Mouse (Mus musculus) spleen, embryonic (tissue): Measurements from ENCODE around the gene Rae1.

Experiments
- CTCF ChIA-PET: fragments of 350-600 bp; sonication (Branson Sonifier 250); formaldehyde crosslinking; loops from one replicate; lab custom pipeline; 2022; lab: Charles Lee

Rae1 gene

GRCm38 (mm10) chr2:172990161-172990560 is 9.8 kb upstream of the Rae1 start:
- CTCF ChIA-PET, result no interaction called here

GRCm38 (mm10) chr2:172996207-172996606 is 3.7 kb upstream of the Rae1 start:
- CTCF ChIA-PET, result interaction anchor here (0.6 to 1.5 kb wide), 8 partner anchors 19 to 265 kb away, joined by 3 to 6 read pairs (median 4); no protein-coding TSS in a partner anchor

DNA sequence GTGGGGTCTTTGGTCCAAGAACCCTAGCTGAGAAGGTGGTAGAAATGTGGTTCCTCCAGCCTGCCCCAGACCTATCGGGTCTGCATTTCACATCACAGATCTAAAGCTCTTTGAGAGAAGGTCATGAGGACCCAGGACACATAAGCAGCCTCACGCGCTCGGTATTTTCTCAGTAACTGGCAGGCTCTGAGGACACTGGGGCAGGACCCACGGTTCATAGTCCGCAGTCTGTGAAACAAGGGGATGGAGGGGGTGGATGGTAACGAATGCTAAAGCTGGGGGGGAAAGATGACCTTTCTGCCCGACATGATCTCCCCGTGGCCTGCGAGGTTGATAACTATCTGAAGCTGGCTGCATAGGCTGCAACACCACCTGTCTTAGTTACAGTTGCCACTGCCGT is 2.2 kb upstream of the Rae1 start:
- CTCF ChIA-PET, result interaction anchor here (0.6 to 1.2 kb wide), 3 partner anchors 37 to 92 kb away, joined by 3 read pairs; no protein-coding TSS in a partner anchor

DNA sequence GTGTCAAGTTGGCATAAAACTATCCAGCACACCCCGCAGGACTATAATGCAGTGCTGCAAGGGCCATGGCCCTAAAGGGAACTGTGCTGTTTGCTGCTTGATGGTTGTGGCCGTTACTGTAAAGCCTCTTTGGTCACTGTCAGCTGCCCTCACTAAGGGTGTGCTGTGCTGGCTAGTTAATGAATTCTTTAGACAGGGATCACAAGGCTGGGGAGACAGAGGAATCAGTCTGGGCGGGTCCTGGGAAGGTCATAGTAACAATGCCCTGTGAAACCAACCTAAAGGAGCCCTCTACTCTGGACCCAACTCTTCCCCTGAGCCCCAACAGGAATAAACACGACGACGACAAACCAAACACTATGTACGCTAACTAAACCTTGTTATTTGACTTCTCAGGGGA is 1.4 kb upstream of the Rae1 start:
- CTCF ChIA-PET, result interaction anchor here (1.0 to 1.2 kb wide), 2 partner anchors 86 to 91 kb away, joined by 3 read pairs; no protein-coding TSS in a partner anchor

GRCm38 (mm10) chr2:173000285-173000652 is 352 bp downstream of the Rae1 start:
- CTCF ChIA-PET, result interaction anchor here (1.0 kb wide), 1 partner anchor 16 kb away, joined by 3 read pairs; no protein-coding TSS in a partner anchor

- CTCF ChIA-PET, result interaction anchor here (1.0 kb wide), 1 partner anchor 15 kb away, joined by 3 read pairs; no protein-coding TSS in a partner anchor
Measured at GRCm38 (mm10) chr2:173000921-173001320, 1.0 kb downstream of the Rae1 start.

- CTCF ChIA-PET, result interaction anchor here (0.6 kb wide), 1 partner anchor 74 kb away, joined by 4 read pairs; no protein-coding TSS in a partner anchor
Measured at GRCm38 (mm10) chr2:173003737-173004136, 3.8 kb downstream of the Rae1 start.

DNA sequence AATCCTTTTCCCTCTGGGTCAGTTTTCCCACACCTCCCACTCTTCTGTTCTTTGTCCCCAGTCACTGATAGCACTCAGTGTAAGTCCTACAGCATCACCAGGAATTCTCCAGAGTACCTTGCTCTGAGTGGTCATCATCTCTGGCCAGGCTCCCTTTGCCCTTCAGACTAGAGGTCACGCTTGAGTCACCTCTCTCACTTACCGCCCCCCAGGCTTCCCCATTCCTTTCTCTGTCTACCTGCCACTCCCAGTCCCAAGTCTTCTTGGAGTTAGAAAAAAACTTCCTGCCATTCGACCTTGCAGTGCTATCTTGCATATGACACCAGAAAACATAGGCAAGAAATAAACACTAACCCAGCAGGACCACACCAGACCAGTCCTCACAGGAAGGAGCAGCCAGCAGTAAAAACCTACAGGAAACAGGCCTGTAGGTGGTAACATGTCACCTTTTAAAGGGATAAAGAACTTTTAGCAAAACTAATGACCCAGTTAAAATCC is 10.4 kb downstream of the Rae1 start:
- CTCF ChIA-PET, result no interaction called here

DNA sequence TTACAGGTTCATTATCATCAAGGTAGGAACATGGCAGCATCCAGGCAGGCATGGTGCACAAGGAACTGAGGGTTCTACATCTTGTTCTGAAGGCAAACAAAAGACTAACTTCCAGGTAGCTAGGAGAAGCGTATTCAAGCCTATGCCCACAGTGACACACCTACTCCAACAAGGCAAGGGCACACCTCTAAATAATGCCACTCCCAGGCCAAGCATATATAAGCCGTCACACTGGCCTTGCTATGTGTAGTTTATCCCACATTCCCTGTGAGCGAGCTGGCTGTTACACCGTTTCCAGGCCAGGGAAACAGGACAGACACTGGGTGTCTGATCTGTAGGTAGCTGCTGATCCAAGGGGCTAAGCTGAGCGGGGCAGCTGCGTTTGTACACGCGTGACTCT is 11.5 kb downstream of the Rae1 start:
- CTCF ChIA-PET, result no interaction called here

- CTCF ChIA-PET, result interaction anchor here (0.8 kb wide), 1 partner anchor 649 kb away, joined by 3 read pairs; no protein-coding TSS in a partner anchor
Measured at GRCm38 (mm10) chr2:173014741-173015287, 14.9 kb downstream of the Rae1 start.

GRCm38 (mm10) chr2:173017940-173018339 is 18.0 kb downstream of the Rae1 start:
- CTCF ChIA-PET, result interaction anchor here (0.6 to 0.7 kb wide), 2 partner anchors 9 to 66 kb away, joined by 3 to 5 read pairs; no protein-coding TSS in a partner anchor

DNA sequence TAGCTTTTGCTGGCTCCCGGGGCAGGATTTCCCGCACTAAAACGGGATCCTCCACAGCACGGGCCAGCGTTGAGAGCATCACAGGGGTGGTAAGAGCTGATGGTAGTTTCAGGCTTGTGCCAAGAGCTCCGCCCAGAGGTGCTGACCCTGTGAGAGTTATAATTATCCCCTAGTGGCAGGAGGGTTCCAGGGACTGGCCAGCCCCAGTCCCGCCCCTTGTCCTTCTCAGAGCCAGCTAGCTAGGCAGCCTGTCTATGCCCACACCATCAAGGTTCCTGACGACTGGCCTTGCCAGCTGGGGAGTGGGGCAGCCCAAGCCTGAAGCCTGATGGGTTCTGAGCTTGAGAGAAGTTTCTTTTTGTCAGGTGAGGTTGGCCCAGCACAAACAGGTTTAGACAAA is 18.7 kb downstream of the Rae1 start:
- CTCF ChIA-PET, result interaction anchor here (0.5 kb wide), 1 partner anchor 74 kb away, joined by 6 read pairs; no protein-coding TSS in a partner anchor

GRCm38 (mm10) chr2:173019322-173019721 is 19.4 kb downstream of the Rae1 start:
- CTCF ChIA-PET, result interaction anchor here (0.5 to 1.0 kb wide), 4 partner anchors 31 to 74 kb away, joined by 3 to 14 read pairs (median 8); no protein-coding TSS in a partner anchor

DNA sequence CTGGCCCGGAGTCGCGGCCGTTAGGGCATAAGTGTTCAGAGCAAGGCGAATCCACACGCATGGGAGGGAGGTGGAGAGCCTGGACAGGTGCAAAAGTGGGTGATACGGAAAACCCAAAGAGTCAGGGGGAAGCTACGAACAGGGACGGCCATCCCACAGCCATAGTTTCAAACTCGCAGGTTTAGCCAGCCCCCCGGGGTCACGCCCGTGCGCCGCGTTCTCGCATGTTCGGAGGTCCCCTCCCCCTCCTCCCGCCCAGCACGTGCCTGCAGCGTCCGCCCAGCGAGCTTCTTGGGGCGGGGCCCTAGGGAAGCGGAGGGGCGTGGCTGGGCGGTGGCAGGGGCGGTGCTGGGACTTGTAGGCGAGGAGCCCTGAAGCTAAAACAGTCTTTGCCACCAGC is 19.9 kb downstream of the Rae1 start:
- CTCF ChIA-PET, result interaction anchor here (0.5 to 1.0 kb wide), 6 partner anchors 17 to 1545 kb away, joined by 3 to 14 read pairs (median 5); no protein-coding TSS in a partner anchor

DNA sequence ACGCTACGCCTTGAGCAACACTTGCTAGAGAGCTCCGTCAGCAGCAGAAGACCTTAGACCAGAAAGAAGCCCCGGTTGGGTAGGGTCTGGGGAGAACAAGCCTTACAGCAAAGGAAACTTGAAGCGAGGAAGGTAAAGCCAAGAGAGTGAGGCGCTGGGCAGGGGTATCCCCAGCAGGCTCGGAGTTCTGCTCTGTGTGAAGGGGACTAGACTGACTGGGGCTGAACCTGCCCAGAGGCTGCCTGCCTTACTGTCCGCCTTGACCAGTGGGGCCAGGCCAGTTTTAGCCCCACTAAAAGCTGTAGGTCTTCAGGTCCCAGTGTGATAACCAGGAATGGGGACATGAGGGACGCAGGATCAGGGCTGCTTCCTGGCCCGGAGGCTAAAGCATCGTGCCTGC is 20.5 kb downstream of the Rae1 start, which contains the start of gene Rbm38:
Rbm38 (plus strand) TSS at position 69 of the 400 bp plus-strand sequence.
- CTCF ChIA-PET, result interaction anchor here (0.5 to 1.0 kb wide), 4 partner anchors 17 to 1544 kb away, joined by 3 to 6 read pairs (median 3); no protein-coding TSS in a partner anchor

- CTCF ChIA-PET, result interaction anchor here (0.7 to 1.6 kb wide), 4 partner anchors 23 to 193 kb away, joined by 3 to 12 read pairs (median 4); no protein-coding TSS in a partner anchor
Measured at GRCm38 (mm10) chr2:173021633-173022055, 21.7 kb downstream of the Rae1 start.

DNA sequence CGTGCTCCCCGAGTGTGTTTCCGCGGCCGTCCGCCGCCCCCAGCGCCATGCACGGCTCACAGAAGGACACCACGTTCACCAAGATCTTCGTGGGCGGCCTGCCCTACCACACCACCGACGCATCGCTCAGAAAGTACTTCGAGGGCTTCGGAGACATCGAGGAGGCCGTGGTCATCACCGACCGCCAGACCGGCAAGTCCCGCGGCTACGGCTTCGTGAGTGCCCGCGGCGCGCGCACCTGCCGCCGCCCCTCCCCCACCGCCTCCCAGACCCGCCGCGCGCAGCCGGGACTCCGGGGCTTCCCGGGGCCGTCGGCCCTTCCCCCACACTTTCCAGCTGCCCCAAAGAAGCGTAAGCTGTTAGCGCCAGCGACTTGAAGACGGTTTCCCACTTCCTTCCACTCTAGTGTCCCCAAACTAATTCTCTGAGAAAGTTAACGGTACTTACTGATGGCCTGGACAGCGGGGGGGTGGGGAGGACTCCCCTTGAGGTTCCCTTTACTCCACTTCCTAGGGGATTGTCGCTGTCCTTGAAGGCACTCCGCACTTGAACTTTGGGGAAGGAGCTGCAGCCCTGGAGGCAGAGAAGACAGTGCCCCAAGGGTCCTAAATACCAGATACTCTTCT is 22.3 kb downstream of the Rae1 start:
- CTCF ChIA-PET, result interaction anchor here (1.2 to 1.6 kb wide), 4 partner anchors 22 to 63 kb away, joined by 3 to 4 read pairs (median 4); no protein-coding TSS in a partner anchor

- CTCF ChIA-PET, result interaction anchor here (0.5 to 1.6 kb wide), 5 partner anchors 21 to 110 kb away, joined by 3 to 4 read pairs (median 3); no protein-coding TSS in a partner anchor
Measured at GRCm38 (mm10) chr2:173022813-173023212, 22.9 kb downstream of the Rae1 start.

- CTCF ChIA-PET, result interaction anchor here (0.5 to 1.6 kb wide), 6 partner anchors 21 to 110 kb away, joined by 3 to 4 read pairs (median 3); no protein-coding TSS in a partner anchor
Measured at GRCm38 (mm10) chr2:173023371-173023851, 23.5 kb downstream of the Rae1 start.

GRCm38 (mm10) chr2:173023966-173024365 is 24.0 kb downstream of the Rae1 start:
- CTCF ChIA-PET, result interaction anchor here (0.9 to 1.1 kb wide), 2 partner anchors 28 to 58 kb away, joined by 3 read pairs; no protein-coding TSS in a partner anchor

DNA sequence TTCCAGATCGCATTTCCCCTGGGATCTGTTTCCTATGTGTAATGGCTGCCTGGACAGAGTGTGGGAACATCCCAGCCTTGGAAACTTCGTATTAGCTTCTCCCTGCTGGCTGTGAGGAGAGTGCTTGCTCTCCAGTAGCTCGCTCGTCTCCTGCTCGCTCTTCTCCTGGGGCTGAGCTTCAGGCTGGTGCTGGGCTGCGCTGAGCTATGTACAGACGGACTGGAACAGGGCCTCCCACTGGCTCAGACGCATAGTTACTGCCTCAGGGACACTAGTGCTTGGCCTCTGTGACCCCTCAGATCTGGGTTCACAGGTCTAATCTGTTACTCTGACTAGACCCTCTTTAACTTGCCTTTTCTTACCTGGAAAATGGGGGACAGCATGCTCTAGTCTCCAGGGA is 24.5 kb downstream of the Rae1 start:
- CTCF ChIA-PET, result interaction anchor here (1.1 to 1.6 kb wide), 2 partner anchors 27 to 29 kb away, joined by 3 to 13 read pairs; no protein-coding TSS in a partner anchor
